Mouse (Mus musculus): ENCODE measurements around the gene Lexm. TPM values are rescaled to one million over a fixed set of nuclear protein-coding genes. Genes with fewer than 3 reads are reported as not detected.

Lexm gene
- not detected for total RNA-seq (2021)

DNA sequence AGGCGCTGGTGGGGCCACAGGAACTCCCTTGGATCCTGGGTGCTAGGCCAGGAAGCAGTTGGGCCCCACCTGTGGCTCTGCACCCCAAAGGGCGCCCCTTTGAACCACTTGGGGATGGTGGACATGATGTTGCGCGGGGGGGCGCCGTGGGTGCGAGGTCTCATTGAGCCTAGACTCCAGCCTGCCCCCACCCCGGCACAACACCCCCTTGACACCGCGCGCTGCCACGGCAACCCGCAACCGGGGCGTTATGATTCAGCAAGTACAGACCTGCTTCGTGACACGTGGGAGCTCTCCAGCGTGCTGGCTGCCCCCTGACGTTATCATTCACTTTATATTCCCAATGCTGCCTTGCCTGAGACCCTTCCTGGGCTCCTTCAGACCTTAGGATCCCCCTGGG, at the start of gene Lexm:
TSS of gene Lexm (minus strand) at position 186 of the 400 bp plus-strand sequence.
- DNase-seq (ENCODE audit: low spot score) = no peak
- intact Hi-C loops (cut with DNase I) = no loop called here

DNA sequence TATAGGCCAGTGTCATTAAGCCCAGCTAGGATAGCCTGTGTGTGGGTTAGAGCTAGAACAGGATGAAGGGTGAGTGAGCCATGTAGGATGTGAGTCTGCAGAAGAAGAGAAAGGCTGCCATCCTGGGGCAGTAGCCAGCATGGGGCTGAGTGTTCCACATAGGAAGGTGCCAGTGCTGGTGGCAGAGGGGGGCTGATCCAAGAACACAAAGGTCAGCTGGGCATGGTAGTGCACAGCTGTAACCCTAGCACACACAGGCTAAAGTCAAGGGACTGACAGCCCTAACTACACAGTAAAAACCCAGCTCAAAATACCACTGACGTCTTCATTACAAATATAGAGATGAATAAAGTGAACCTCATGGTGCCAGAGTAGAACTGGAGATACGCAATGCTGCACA, 49.5 kb upstream of the Lexm start:
- DNase-seq (ENCODE audit: low spot score) = no peak
- intact Hi-C loops (cut with DNase I) = no loop called here

DNA sequence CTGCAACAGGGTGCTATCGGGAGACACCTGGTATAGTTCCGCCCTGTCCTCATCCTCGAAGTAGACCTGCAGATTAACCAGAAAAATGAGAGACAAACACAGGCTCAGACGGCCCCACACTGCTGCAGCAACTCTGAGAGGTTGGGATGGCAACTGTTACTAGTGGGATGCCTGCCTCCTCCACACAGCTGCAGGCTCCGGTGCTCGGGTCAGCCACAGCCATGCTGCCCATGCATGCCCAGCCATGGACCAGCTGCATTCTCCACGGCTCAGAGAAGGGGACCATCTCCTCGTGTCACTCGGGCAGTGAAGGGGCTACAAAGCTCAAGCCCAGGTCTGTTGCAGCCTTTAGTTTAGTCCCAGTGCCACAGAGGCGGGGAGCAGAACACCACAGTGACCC, 48.6 kb upstream of the Lexm start:
- intact Hi-C loops (cut with DNase I) = no loop called here
- DNase-seq (ENCODE audit: low spot score) = no peak

DNA sequence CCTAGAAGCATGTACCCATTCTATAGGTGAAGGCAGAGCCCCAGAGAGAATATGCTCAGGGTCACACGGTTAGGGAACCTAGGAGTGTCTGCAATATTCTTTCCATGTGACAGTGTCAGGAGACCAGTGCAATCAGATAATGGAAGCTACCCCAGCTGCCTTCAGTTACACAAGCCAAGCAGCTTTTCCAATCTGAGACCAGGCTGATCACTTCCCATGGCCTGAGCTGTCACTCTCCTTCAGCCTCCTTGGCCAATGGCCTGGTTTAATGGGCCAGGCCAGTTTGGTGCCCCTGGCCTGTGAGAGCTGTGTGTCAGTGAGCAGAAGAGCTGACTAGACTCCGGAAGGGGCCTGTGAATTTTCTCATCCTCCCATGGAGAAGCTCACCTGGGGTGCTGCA, 48.2 kb upstream of the Lexm start:
- DNase-seq (ENCODE audit: low spot score) = no peak
- intact Hi-C loops (cut with DNase I) = no loop called here

DNA sequence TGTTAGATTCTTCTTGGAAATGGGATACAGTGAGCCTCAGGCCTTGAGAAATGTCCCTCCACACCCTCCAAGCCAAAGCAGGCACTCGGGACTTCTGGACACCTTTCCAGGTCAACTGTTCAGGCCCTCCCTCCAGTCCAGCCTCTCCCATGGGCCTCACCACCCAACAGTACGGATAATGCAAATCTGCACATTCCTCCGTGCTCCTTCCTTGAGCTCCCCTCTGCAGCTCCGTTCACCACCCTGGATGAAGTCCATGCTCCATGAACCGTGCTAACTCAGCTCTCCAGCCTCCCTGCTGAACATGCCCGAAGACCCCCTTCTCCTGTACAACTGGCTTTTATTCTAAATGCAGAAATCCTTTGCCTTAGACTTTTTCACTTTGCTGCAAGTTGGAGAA, 47.7 kb upstream of the Lexm start:
- intact Hi-C loops (cut with DNase I) = no loop called here
- no peak for DNase-seq (ENCODE audit: low spot score)

DNA sequence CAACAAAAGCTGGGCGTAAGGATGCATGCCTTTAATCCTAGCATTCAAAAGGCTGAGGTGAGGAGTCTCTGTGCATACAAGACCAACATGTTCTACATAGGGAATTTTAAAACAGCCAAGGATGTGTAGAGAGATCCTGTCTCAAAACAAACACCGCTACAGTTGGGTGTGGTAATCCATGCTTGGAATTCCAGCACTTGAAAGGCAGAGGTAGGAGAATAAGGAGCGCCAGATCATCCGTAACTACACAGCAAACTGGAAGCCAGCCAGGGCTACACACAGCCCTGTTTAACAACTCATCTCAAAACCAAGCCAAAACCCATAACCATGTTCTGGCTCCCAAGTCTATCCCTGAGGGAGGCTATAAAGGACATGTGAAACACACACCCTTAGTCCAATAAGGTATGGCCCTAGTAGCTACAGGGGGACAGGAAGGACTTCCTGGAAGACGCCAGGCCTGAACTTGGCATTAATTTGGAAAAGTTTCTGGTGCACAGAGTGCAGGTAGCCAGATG, 47.0 kb upstream of the Lexm start:
- DNase-seq (ENCODE audit: low spot score) = no peak
- intact Hi-C loops (cut with DNase I) = no loop called here

DNA sequence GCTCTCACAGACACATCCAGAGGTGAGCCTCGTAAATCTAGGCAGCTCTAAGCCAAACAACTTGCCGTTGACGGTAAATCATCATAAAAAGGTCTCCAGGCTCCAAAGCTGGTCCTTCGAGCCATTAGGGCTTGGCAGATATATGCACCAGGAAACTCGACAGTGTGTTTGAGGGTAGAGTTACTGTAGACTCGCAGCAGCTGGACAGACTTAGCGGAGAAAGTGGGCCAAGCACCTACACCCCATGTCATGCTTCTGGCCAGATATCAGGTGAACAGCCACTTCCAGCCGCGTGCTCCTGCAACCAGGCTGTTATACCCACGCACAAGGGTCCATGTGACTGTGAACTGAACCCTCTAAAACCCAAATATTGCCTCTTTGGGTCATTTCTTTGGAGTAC, 38.6 kb upstream of the Lexm start:
- intact Hi-C loops (cut with DNase I) = no loop called here

DNA sequence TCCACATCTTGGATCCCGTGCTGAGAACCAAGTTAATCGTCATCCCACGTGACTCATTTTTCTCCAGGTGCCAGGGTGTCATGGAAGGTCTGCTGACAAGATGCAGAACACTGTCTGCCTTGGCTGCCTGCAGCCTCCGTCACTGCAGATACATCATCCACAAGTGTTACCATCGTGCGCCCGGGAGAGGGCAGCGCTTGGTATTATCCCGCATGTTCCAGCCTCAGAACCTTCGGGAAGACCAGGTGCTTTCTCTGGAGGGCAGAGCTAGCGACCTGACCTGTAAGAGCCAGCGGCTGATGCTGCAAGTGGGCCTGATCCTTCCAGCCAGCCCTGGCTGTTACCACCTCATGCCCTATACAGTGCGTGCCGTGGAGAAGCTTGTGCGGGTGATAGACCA, 36.0 kb upstream of the Lexm start:
- intact Hi-C loops (cut with DNase I) = no loop called here

More for the DNA sequence above, 38.6 kb upstream of the Lexm start:
- DNase-seq (ENCODE audit: low spot score) = no peak

DNA sequence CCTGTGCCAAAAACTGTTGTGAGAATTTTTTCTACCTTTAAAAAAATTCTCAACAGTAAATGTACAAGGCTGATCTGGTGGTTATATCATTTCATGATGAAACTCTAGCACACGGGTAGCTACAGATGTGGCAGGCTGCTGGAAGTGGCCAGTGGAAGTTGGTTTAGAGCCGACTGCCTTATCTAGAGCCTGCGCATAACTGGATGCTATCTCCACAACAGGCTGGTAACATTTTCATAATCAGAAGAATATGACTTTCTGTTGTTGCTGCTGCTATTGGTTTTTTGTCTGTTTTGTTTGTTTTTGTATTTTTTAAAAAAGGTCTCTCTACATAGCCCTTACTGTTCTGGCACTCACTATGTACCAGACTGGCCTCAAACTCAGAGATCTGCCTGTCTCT, 35.5 kb upstream of the Lexm start:
- intact Hi-C loops (cut with DNase I) = no loop called here

More for the DNA sequence above, 36.0 kb upstream of the Lexm start:
- DNase-seq (ENCODE audit: low spot score) = no peak

DNA sequence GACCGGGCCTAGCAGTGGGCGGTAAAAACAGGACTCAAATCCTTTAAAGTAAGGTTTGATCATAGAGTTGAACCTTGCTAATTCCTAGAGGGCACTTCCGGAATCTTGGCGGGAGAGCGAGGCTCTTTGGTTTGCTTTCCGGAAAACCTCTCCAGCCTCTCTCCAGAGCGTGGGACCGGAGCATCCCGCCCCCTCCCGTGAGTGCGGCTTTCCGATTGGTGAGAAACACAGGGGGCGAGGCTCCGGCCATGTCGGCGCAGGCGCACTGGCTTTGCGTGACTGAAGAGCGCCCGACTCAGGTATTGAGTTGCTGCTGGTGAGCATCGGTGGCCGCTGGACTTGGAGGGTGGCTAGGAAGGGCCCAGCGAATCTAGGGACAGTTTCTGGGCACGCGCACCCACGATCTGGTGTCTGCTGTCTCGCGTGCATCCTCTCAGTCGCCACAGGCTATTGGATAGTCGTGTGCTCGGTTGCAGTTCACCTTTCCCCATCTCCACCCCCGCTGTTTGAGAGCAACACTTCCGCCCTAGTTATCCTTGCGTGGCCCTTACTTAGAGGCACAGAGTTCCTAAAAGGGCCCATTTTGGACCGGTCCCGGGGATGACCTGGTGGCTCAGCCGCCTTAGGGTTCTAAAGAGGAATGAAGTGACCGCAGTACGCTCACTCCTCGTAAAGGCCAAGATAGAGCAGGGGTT, 33.9 kb upstream of the Lexm start, which contains the start of gene Pars2:
TSS of gene Pars2 (plus strand) at position 237 of the 695 bp plus-strand sequence.
- intact Hi-C loops (cut with DNase I) = no loop called here
- DNase-seq (ENCODE audit: low spot score) = peak; percentile 93

More for the DNA sequence above, 35.5 kb upstream of the Lexm start:
- no peak for DNase-seq (ENCODE audit: low spot score)

DNA sequence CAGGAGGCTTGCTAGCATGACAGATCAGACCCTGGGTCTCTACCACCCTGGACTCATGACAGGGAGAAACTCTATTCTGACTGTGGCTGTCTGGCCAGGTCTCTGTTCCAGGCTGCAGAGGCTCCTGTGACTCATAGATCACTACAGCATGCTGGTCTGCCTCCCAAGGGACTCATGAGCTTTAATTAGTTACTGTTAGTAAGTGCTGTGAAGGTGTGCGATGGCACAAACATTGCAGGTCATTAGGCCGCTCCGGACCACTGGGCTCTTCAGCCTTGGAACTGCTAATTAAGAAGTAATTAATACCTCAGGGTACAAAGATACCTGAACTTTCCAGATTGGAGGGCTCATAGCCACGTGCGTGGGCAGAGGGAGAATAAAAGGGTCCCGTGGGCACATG, 30.1 kb upstream of the Lexm start:
- no peak for DNase-seq (ENCODE audit: low spot score)
- intact Hi-C loops (cut with DNase I) = no loop called here

DNA sequence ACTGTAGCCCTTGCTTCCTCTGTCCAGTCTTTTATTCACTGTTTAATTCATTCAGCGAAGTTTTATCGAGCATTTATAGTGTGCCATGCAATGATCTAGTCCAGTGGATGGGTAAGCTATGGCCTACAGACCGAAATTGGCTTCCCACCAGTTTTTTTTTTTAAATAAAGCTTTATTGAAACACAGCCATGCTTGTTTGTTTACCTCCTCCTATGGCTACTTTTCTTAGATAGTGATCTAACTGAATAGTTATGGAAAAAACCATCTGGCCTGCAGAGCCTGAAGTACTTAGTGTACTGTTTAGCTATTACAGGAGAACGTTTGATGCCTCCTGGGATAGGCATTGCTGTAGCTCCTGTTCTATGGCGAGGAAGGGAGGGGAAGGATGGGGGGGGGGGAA, 28.8 kb upstream of the Lexm start:
- intact Hi-C loops (cut with DNase I) = no loop called here
- no peak for DNase-seq (ENCODE audit: low spot score)

DNA sequence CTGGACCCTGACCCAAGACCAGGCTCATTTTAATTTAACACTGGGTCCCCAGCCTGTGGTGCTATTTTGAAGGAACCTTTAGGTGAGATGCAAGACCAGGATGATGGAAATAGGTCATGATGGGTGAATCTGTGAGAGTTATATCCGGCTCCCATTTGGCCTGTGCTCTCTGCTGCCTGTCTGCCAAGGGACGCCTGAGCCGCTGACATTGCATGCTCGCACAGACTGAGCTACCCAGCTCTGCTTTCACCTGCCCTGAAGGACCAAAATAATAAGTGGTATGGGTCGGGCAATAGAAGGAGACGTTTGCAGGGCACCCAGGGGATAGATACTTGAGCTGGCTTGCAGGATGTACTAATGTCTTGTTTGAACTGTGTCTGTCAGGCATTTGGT, 27.2 kb upstream of the Lexm start:
- no peak for DNase-seq (ENCODE audit: low spot score)

DNA sequence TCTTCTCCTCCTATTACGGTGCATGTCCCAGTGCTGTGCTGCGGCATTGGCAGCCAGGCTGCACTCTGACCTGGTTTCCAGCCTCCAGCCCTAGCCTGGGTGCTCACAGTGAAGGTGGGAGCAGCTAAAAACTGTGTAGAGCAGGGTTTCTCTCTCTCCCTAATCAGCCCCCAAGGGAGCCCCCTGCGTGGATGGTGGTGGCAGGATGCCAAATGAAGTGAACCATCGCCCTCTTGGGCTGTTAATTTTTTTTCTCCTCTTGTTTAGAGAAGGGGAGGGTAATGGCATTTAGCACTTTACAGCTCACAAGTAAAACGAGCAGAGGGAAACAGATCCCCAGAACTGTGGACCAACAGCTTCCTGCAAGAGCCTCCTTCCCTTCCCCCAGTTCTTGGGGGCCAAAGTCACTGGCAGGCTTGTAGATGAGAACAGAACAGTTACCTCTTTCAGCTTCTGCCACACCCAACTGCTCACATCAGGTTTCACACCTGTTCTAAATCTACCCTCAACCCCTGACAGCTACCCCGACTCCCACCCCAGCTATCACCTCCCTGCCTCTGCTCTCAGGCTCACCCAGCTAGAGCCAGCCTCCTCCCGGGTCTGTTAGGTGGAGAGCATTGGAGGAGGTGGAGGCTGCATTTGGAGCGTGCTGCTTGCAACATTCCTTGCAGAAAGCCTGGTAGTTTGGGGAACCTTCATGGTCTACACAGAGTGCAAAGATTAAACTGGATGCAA, 26.6 kb upstream of the Lexm start:
- DNase-seq (ENCODE audit: low spot score) = no peak
- intact Hi-C loops (cut with DNase I) = no loop called here

More for the DNA sequence above, 27.2 kb upstream of the Lexm start:
- intact Hi-C loops (cut with DNase I) = no loop called here

DNA sequence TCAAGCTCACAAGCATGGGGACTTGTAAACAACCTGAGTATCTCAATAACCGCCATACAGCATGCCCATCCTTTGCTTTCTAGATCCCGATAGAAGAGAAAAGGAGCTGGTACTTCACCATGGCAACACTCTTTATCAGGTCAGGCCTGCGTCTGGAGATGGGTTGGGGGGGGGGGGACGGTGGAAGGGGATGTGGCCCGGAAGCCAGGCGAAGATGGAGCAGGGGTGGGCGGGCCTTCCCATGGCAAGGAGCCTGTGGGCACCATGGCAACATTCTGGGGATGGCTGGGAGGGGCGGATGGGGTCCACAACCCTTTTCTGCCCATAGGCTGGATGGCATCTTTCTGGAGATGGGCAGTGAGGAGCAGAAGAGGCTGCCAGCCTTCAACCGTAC, 17.0 kb upstream of the Lexm start:
- DNase-seq (ENCODE audit: low spot score) = no peak
- intact Hi-C loops (cut with DNase I) = loop anchor here (5.0 kb wide), 2 partner anchors 38 to 528 kb away; no protein-coding TSS in a partner anchor

DNA sequence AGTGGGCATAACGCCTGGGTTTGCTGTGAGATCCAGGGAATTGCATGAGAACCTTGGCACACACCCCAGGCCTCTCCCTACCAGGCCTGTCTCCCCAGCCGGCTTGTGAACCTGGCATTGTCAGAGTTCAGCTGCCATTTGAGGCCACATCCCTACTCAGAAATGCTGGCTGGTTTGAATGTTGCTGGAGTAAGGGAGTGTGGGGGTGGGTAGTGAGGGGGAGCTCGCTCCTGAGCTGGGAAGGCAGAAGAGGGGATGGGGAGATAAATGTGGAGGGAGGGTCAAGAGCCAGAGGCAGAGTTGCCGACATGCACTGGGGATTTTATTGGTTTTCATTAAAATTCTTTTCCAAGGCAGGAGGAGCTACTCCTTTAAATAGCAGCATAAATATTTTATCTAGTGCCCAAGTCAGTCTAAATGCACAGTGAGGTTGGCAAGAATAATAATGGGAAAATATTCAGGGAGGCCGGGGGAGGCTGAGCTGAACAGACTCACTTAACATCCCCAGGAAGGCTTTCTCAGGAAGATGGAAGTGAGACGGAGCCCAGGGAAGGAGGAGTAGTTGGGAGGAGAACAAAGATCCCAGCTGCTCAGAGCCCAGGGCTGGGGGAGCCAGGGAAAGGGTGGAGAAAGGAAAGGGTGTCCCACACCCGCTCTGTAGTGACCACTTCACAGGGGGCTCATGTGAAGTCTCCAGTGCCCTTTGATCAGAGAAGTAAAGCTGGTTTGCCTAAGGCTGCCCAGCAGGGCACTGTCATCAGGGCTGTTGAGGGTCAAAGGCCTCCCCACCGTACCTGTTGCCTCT, 16.4 kb upstream of the Lexm start:
- no peak for DNase-seq (ENCODE audit: low spot score)
- intact Hi-C loops (cut with DNase I) = loop anchor here (5.0 kb wide), 2 partner anchors 39 to 529 kb away; no protein-coding TSS in a partner anchor

DNA sequence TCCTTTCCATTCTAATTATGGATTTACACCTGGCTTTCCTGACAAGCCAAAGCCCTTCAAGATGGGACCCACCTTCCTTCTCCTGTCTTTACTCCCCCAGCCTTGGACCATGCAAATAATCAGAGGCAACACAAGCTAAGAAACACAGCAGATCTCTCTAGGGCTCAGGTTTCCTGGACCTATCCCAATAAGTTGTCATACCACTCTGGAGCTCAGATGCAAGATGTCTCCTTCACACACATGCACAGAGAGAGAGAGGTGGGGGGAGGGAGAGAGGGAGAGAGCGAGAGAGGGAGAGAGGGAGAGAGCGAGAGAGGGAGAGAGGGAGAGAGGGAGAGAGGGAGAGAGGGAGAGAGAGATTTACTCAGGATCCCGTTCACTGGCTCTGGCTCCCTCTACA, 15.3 kb upstream of the Lexm start:
- DNase-seq (ENCODE audit: low spot score) = no peak

DNA sequence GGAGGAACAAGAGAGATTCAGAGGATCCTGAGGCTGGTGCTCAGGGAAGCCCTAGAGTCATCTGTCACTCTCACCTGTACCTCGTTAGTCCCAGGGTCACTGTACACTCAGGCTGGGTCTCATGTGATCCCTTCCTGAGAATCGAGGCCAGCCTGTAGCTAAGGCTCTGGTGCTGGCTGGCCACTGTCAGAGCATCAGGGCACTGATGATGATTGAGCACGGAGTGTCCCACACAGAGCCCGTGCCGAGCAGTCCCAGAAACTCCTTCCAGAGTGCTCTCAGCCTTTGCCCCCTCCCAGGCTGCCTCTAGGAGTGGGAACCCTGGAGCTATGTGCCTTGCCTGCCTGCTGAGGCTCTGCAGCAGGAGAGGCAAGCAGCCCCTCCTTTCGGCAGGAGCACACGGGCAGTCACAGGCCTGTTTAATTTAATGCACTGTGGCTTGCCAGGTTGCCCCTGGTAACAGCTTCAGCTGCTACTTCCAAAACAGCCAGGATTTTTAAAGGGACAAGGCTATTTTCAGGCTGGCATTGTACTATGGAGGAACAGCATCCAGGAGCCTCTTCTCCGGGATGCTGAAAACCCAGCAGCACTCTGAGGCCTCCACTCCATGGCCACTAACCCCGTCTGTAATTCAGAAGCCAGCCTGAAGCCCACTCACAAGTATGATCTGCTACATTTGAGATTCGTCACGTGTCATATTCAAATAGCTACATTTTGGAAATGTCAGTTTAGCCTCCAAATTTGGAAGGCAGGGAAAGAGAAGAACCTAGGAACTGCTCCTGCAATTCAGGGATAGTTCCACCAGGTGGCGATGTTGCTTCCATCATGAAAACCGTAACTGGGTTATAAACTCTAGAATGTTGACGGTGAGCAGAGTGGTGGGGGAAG, 13.5 kb upstream of the Lexm start:
- no peak for DNase-seq (ENCODE audit: low spot score)
- intact Hi-C loops (cut with DNase I) = loop anchor here (1.0 to 5.0 kb wide), 3 partner anchors 42 to 532 kb away; no protein-coding TSS in a partner anchor

More for the DNA sequence above, 15.3 kb upstream of the Lexm start:
- intact Hi-C loops (cut with DNase I) = loop anchor here (5.0 kb wide), 2 partner anchors 40 to 530 kb away; no protein-coding TSS in a partner anchor

DNA sequence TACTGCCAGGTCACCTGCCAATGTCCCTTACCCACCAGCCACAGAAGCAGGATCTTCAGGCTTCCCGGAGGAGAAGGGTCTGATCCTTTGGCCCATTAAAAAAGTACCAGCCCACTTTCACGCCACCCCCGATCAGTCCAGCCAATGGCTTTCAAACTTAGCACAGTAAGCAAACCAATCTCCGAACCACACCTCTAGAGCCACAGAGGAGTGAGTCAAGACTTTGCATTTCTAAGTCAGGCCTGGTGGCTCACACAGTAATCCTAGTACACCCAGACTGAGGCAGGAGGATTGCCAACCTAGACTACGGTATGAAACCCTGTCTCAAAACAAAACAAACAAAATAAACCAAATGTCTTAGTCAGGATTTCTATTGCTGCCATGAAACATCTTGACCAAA, 12.3 kb upstream of the Lexm start:
- intact Hi-C loops (cut with DNase I) = no loop called here
- no peak for DNase-seq (ENCODE audit: low spot score)

All from heart, postnatal 25 days (tissue).